Mouse (Mus musculus) olfactory bulb, adult 2 months (tissue): ENCODE data around the gene Opa3. TPM values are rescaled to one million over a fixed set of nuclear protein-coding genes. Genes with fewer than 3 reads are reported as not detected.

ENCODE experiments used
- H3K27ac ChIP-seq: fragments of 200-500 bp; 2 replicates; pipeline ENCODE4 v1.5.1; 2012; ENCODE audit warnings: low read depth, low read length; ENCODE audit not compliant: insufficient read depth
- H3K4me1 ChIP-seq: fragments of 200-500 bp; 2 replicates; pipeline ENCODE4 v1.6.1; 2012; ENCODE audit warnings: low read length; ENCODE audit not compliant: control insufficient read depth, insufficient read depth
- H3K4me3 ChIP-seq: fragments of 200-500 bp; 2 replicates; pipeline ENCODE4 v1.5.1; 2012; ENCODE audit warnings: mild to moderate bottlenecking, low read depth, low read length, moderate library complexity; ENCODE audit not compliant: insufficient read depth
- CTCF ChIP-seq: fragments of 200-500 bp; IDR thresholded peaks from 2 replicates; pipeline ENCODE4 v1.5.1; 2012; ENCODE audit warnings: low read depth, mild to moderate bottlenecking, low read length, moderate library complexity; ENCODE audit not compliant: insufficient read depth
- POLR2A ChIP-seq: fragments of 200-500 bp; IDR thresholded peaks from 2 replicates; pipeline ENCODE4 v1.6.1; 2012; ENCODE audit warnings: mild to moderate bottlenecking, low read depth, low read length, moderate library complexity; ENCODE audit not compliant: insufficient read depth
- WGBS: fragments of 180-500 bp; shearing (Covaris S2); methylation state at CpG from one replicate; pipeline ENCODE4 v1.1.7; 2018; 5-methylcytosine and 5-hydroxymethylcytosine counted together
- polyA plus RNA-seq: library from polyadenylated mRNA; stranded (reverse); fragments of >200 nt; gene quantifications from 2 replicates; pipeline ENCODE4 v1.2.4, GENCODE M21; 2012; ENCODE audit warnings: low replicate concordance; ENCODE audit not compliant: missing spikeins, insufficient read depth, insufficient read length

The Opa3 gene
- polyA plus RNA-seq, 1 experiment = not detected

DNA sequence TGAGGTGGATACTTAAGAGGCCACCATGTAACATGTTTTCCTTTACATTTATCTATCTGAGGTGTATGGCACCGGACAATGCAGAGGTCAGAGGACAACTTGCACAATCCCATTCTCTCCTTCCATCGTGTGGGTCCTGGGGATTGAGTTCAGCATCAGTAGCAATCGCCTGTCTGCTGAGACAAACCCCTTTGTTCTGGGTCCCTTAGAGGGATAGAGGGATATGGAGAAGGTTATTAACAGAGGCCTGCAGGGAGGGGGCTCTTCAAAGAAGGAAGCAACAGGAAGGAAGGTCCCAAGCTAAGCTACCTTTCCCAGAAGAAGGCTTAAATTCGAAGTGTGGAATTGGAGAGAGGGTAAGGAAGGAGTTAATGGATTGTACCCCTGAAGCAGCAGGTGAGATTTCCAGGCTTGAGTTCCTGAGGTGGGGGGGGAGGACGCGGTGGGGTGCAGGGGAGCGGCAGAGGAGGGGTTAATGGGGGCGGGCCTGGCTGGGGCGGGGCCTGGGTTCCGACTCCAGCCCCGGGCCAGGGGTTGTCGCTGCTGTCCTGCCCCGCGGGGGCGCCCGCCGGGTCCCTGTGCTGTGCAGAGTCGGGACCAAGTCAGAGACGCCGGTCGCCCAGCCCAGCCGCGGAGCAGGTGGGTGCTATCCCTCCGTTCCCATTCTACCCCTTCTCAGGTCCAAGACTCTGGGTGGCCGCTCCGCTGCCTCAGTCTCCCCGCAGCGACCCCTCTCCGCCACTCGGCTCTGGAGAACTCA is 16.0 kb upstream of the Opa3 start, which contains the start of gene Gpr4:
Gpr4 (plus strand) TSS at position 543 of the 760 bp plus-strand sequence.
- 5% methylated on average over 29 of the region's 30 CpGs for WGBS
- peak within 1 kb of the TSS; percentile 52 for H3K4me3 ChIP-seq
- H3K27ac ChIP-seq = no peak within 1 kb of the TSS; the same call in 1 of the 2 replicates
- peaks cover 11% of the 10 kb centered on the region for H3K4me1 ChIP-seq
- no peak for TF ChIP-seq POLR2A
- TF ChIP-seq CTCF = no peak

DNA sequence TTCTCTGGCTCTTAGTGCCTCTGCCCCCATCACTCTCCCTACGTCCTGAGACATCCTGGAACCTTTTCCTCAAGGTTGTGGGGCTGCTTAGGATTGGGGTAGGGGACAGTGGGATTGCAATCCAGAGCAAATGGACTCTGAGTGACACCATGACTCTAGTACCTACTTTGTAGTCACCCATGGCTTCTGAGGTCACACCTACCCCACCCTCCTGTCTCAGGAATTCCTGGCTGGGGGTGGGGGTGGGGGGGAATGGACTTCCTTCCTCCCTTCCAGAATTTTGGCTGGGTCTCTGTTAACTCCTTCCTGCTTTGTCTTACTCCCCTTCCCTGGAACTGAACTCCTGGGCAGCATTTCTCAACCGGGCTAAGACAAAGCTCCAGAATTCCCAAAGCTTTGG is 14.7 kb upstream of the Opa3 start:
- Histone ChIP-seq H3K27ac (no peak overlapping the region), H3K4me3 (no peak overlapping the region), H3K4me1 (peaks cover 11% of the 10 kb centered on the region)
- TF ChIP-seq POLR2A = no peak
- TF ChIP-seq CTCF = no peak
- 90% methylated on average over 2 of the region's 2 CpGs for WGBS

DNA sequence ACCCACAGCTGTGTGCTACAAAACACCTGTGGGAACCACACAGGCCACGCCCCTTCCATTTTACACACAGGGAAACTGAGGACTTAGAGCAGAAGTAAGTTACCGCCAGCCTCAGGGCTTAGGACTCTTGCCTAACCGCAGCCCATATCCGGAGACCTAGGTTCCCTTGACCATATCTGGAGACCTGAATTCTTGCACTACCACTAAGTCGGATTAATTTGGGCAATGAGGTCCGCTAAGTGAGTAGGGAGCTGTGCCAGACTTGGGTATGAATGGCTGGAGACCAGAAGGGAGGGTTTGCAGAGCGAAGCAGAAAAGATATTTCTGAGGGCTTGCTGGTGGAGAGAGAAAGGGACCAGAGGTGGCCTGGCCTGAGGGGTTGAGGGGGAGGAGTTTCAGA is 13.8 kb upstream of the Opa3 start:
- WGBS = 58% methylated on average over 7 of the region's 7 CpGs
- no peak for TF ChIP-seq CTCF
- TF ChIP-seq POLR2A = no peak
- H3K27ac ChIP-seq = no peak overlapping the region
- H3K4me3 ChIP-seq = no peak overlapping the region
- peaks cover 11% of the 10 kb centered on the region for H3K4me1 ChIP-seq

DNA sequence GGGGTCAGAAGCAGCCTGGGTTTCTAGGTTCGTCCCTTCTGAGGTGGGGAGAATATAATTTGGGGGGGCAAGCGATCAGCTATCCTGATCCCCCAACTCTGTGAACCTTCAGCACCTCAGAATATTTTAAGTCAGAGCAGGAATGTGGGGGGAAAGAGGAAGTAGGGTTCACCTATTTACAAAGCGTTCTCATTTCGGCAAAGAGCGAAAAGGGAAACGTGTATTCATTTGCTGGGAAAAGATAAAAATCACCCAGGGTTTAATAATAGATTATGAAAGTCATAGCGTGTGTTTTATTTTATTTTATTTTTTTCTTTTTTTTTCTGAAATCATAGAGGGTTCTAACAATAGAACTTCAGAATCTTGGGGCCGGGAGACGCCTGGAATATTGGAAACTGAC is 13.2 kb upstream of the Opa3 start:
- H3K4me1 ChIP-seq = peaks cover 11% of the 10 kb centered on the region
- TF ChIP-seq POLR2A (no peak), CTCF (no peak)
- H3K27ac ChIP-seq = no peak overlapping the region
- H3K4me3 ChIP-seq = no peak overlapping the region
- 44% methylated on average over 9 of the region's 9 CpGs for whole genome bisulfite sequencing

DNA sequence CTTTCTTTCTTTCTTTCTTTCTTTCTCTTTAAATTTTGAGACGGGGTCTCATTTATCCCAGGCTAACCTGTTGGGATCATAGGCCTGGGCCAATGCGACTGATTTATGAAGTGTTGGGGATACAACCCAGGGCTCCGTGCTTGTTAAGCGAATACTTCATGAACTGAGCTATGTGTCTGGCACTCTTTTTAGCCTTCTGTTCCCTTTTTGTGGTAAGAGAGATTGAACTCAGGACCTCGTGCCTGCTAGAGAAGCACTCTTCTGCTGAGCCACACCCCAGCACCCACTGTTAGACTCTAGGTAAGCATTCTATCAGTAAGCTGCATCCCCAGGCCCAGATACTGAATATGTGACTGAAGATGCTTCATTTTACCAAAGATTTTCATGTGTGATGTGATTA is 10.6 kb upstream of the Opa3 start:
- no peak overlapping the region for H3K4me3 ChIP-seq
- no peak for TF ChIP-seq POLR2A
- no peak for TF ChIP-seq CTCF
- 68% methylated on average over 5 of the region's 5 CpGs for WGBS
- H3K4me1 ChIP-seq = peaks cover 9% of the 10 kb centered on the region
- no peak overlapping the region for H3K27ac ChIP-seq

DNA sequence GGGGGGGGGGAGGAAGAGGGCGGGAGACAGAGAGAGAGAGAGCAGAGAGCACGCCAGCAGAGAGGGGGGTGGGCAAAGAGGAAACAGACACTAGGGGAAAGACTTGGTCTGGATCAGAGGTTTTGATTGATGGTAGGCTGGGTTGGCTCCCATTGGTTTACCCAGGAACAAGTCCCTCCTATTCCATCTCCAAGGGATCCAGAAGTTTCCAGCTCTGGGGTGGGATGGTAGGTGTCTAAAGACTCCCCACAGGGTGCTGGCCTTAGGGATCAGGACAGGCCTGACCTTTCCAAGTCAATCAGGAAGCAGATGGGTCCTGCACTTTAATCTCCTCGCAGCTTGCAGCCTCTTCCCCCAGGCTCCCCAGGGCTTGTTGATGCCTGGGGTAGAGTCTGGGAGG is 10.2 kb upstream of the Opa3 start:
- 22% methylated on average over 3 of the region's 3 CpGs for WGBS
- no peak overlapping the region for H3K4me3 ChIP-seq
- H3K4me1 ChIP-seq = peaks cover 7% of the 10 kb centered on the region; the same call in 1 of the 2 replicates
- no peak for TF ChIP-seq POLR2A
- no peak for TF ChIP-seq CTCF
- no peak overlapping the region for H3K27ac ChIP-seq

DNA sequence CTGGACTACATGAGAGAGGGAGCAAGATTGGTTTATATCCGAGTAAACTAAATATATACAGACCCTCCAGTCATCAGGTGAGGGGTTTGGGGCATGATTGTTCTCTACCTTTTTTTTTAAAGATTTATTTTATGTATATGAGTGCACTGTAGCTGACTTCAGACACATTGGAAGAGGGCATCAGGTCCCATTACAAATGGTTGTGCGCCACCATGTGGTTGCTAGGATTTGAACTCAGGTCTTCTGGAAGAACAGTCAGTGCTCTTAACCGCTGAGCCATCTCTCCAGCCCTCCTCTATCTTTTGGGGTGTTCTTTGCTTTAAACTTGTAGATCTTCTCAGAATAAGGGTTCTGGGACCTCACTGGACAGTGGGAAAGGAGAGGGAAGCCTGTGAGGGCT is 8.1 kb upstream of the Opa3 start:
- TF ChIP-seq CTCF = no peak
- no peak for TF ChIP-seq POLR2A
- H3K4me1 ChIP-seq = peaks cover 2% of the 10 kb centered on the region; the same call in 1 of the 2 replicates
- H3K27ac ChIP-seq = no peak overlapping the region
- WGBS = 70% methylated on average over 3 of the region's 3 CpGs
- no peak overlapping the region for H3K4me3 ChIP-seq

DNA sequence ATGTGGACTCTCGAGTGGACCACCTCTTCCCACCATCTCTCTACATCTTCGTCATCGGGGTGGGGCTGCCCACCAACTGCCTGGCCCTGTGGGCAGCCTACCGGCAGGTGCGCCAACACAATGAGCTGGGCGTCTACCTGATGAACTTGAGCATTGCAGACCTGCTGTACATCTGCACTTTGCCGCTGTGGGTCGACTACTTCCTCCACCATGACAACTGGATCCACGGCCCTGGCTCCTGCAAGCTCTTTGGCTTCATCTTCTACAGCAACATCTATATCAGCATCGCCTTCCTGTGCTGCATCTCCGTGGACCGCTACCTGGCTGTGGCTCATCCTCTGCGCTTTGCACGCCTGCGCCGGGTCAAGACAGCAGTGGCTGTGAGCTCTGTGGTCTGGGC is 5.9 kb upstream of the Opa3 start:
- 95% methylated on average over 16 of the region's 16 CpGs for WGBS
- H3K4me1 ChIP-seq = peaks cover 5% of the 10 kb centered on the region
- TF ChIP-seq POLR2A = no peak
- no peak for TF ChIP-seq CTCF
- no peak overlapping the region for H3K4me3 ChIP-seq
- no peak overlapping the region for H3K27ac ChIP-seq

DNA sequence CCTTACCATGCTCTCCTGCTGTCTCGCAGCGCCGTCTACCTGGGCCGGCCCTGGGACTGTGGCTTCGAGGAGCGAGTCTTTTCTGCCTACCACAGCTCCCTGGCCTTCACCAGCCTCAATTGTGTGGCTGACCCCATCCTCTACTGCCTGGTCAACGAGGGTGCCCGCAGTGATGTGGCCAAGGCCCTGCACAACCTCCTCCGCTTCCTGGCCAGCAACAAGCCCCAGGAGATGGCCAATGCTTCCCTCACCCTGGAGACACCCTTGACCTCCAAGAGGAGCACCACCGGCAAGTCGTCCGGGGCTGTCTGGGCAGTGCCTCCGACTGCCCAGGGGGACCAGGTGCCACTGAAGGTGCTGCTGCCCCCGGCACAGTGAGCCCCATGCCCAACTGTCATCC is 5.3 kb upstream of the Opa3 start:
- H3K27ac ChIP-seq = no peak overlapping the region
- peaks cover 5% of the 10 kb centered on the region for H3K4me1 ChIP-seq
- no peak overlapping the region for H3K4me3 ChIP-seq
- WGBS = 93% methylated on average over 14 of the region's 14 CpGs
- TF ChIP-seq POLR2A (no peak), CTCF (no peak)

DNA sequence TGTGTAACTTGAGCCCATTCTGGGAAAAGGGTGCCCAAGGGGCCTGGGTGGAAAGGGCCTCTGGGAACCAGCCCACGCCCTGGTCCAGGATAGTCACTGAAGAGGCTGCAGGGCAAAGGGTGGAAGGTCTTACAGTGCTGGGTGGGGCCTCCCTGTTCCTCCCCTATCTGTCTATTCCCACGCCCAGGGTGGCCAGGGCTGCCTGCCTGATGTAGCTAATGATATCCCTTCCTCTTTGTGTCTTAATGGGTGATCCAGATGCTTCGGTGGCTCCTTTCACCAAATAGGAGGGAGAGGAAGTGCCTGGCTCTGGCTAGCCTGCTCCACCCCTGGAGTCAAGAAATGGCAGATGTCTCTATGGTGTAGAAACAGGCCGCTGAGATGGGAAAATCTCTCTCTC is 3.2 kb upstream of the Opa3 start:
- Histone ChIP-seq H3K4me3 (no peak overlapping the region), H3K4me1 (peaks cover 5% of the 10 kb centered on the region), H3K27ac (no peak overlapping the region)
- no peak for TF ChIP-seq CTCF
- no peak for TF ChIP-seq POLR2A
- 84% methylated on average over 4 of the region's 4 CpGs for WGBS
